ENCODE assay signal across 9 mouse cellular contexts in the genomic region with DNA sequence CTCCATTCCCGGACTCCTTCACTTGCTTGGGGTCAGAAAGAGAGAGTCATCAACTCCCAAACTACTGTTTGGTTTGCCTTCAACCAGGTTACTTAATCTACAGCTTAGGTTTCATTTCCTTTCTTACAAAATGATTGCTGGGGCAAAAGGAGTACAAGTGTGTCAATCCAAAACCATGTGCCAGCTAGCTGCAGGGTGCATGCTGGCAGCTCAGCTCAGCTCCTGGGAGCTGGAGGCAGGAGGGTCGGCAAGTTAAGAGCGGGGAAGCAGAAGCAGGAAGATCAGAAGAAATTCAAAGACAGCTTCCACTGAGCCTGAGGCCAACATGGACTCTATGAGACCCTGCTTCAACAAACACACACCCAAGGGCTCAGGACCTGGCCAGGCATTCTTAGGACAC. TPM values are rescaled to one million over a fixed set of nuclear protein-coding genes. Genes with fewer than 3 reads are reported as not detected.
DNase-seq lines count a peak whose midpoint lies in the region; ATAC-seq and TF ChIP-seq lines count a peak whose summit lies in the region.
"Had no signal": no experiment of that assay in that cellular context is flagged by ENCODE, and none has a peak within 500 bp of the region (broad histone marks: within the 10 kb centered on the region; RNA-seq: fewer than 3 reads in every experiment).

No protein-coding gene starts in this region.

- TF ChIP-seq POLR2A in CH12.LX (IDR thresholded peaks at IDR 0.05; ENCODE audit: low read depth, low read length): no peak

- H3K4me1 ChIP-seq in heart, embryonic 14.5 days (ENCODE audit: control insufficient read depth in 2 of 2, insufficient read depth in 2 of 2, low read length in 2 of 2): peaks cover 14 to 24% of the 10 kb centered on the region in 2 experiments
- H3K4me1 ChIP-seq in CH12.LX (ENCODE audit: control insufficient read depth in 1 of 2, insufficient read depth in 2 of 2): peaks cover 2 to 31% of the 10 kb centered on the region in 2 experiments; a peak in 2 of 4 replicates
- peaks cover 30% of the 10 kb centered on the region for H3K4me1 ChIP-seq in embryonic facial prominence, embryonic 15.5 days
- peaks cover 58% of the 10 kb centered on the region for H3K4me1 ChIP-seq in liver, embryonic 15.5 days (replicated peaks)

- no peak for TF ChIP-seq RAD21 in CH12.LX (IDR thresholded peaks at IDR 0.05; ENCODE audit: low read depth, low read length)

- H3K27me3 ChIP-seq in heart, embryonic 14.5 days (ENCODE audit: control insufficient read depth, insufficient read depth, low read length): no peaks in the 10 kb centered on the region
- H3K27me3 ChIP-seq in CH12.LX (replicated peaks): no peaks in the 10 kb centered on the region
- H3K27me3 ChIP-seq in embryonic facial prominence, embryonic 15.5 days: no peaks in the 10 kb centered on the region
- H3K27me3 ChIP-seq in liver, embryonic 15.5 days: no peaks in the 10 kb centered on the region

- no peaks in the 10 kb centered on the region for H3K9me3 ChIP-seq in heart, embryonic 14.5 days (ENCODE audit: control insufficient read depth, low read length)
- no peaks in the 10 kb centered on the region for H3K9me3 ChIP-seq in CH12.LX (replicated peaks; ENCODE audit: low read length)
- H3K9me3 ChIP-seq in embryonic facial prominence, embryonic 15.5 days (replicated peaks): no peaks in the 10 kb centered on the region
- no peaks in the 10 kb centered on the region for H3K9me3 ChIP-seq in liver, embryonic 15.5 days (replicated peaks)

- intact Hi-C loops in heart, postnatal 10 days (cut with DNase I): no loop called here

- WGBS in heart, embryonic 14.5 days: 69% methylated on average over 3 of the region's 3 CpGs
- 48% methylated on average over 3 of the region's 3 CpGs for WGBS in embryonic facial prominence, embryonic 15.5 days
- 57% methylated on average over 3 of the region's 3 CpGs for WGBS in liver, embryonic 15.5 days (ENCODE audit: insufficient replicate concordance)

- DNase-seq in heart, postnatal 10 days: no peak
- no peak for DNase-seq in CH12.LX (ENCODE audit: extremely low read depth)
- no peak for DNase-seq in right cerebral cortex, postnatal 25 days
- no peak for DNase-seq in left cerebral cortex, adult 11 months (ENCODE audit: low spot score)
- no peak for DNase-seq in ovary, postnatal 36 days (ENCODE audit: low spot score)
- DNase-seq: thymus, postnatal 14 days had no signal

- dilution Hi-C loops in CH12.LX (cut with MboI; ENCODE audit: extremely low pct_ligation_motif_present, extremely low pct_unique_long_range_greater_than_20kb, low sequenced_read_pairs): no loop called here

- TF ChIP-seq CTCF in CH12.LX (conservative IDR thresholded peaks at IDR 0.05 in 1 of 2, IDR thresholded peaks at IDR 0.05 in 1 of 2; ENCODE audit: low read depth in 2 of 2, low read length in 2 of 2): no peak

- H3K9ac ChIP-seq in heart, embryonic 14.5 days (ENCODE audit: low read length): peak overlapping the region; percentile 43; the same call in 1 of the 2 replicates
- no peak overlapping the region; the same call in 1 of the 2 replicates for H3K9ac ChIP-seq in CH12.LX (ENCODE audit: insufficient read depth, low read depth)
- H3K9ac ChIP-seq in embryonic facial prominence, embryonic 15.5 days: no peak overlapping the region
- H3K9ac ChIP-seq in liver, embryonic 15.5 days: peak overlapping the region; percentile 92

- H3K4me2 ChIP-seq in heart, embryonic 14.5 days (ENCODE audit: low read length): peak overlapping the region; percentile 21; the same call in 1 of the 2 replicates
- peak overlapping the region; percentile 68; the same call in 1 of the 2 replicates for H3K4me2 ChIP-seq in CH12.LX (ENCODE audit: insufficient read depth, low read depth, poor library complexity, severe bottlenecking)
- H3K4me2 ChIP-seq in embryonic facial prominence, embryonic 15.5 days (replicated peaks): peak overlapping the region; percentile 71; the same call in 1 of the 2 replicates
- peak overlapping the region; percentile 72 for H3K4me2 ChIP-seq in liver, embryonic 15.5 days

- in situ Hi-C loops in CH12.LX (cut with MboI; ENCODE audit: low pct_ligation_motif_present, low pct_unique_long_range_greater_than_20kb, low sequenced_read_pairs): loop anchor here (10.0 kb wide), 2 partner anchors 364 to 424 kb away; a partner anchor contains a TSS

- TF ChIP-seq EP300 in CH12.LX (IDR thresholded peaks at IDR 0.05; ENCODE audit: low read length): no peak

- H3K4me3 ChIP-seq in heart, embryonic 14.5 days (ENCODE audit: control insufficient read depth in 1 of 2, insufficient read depth in 1 of 2, low read depth in 1 of 2, low read length in 2 of 2): no peak overlapping the region
- peak overlapping the region in 2 of 3 experiments; percentile 13 to 40 for H3K4me3 ChIP-seq in CH12.LX (replicated peaks in 1 of 3; ENCODE audit: low read depth in 2 of 3, low read length in 2 of 3, poor library complexity in 1 of 3)
- no peak overlapping the region for H3K4me3 ChIP-seq in embryonic facial prominence, embryonic 15.5 days (replicated peaks)
- peak overlapping the region; percentile 88 for H3K4me3 ChIP-seq in liver, embryonic 15.5 days (replicated peaks)

- H3K79me2 ChIP-seq in CH12.LX (replicated peaks; ENCODE audit: control insufficient read depth, extremely low read depth, insufficient read depth, poor library complexity, severe bottlenecking): peaks cover 29% of the 10 kb centered on the region

- no peak overlapping the region for H3K27ac ChIP-seq in heart, embryonic 14.5 days (replicated peaks in 1 of 2; ENCODE audit: control insufficient read depth in 1 of 2, insufficient read depth in 1 of 2, low read depth in 2 of 2, low read length in 2 of 2)
- H3K27ac ChIP-seq in CH12.LX (ENCODE audit: insufficient read depth, low read depth): peak overlapping the region; percentile 0; the same call in 1 of the 2 replicates
- H3K27ac ChIP-seq in embryonic facial prominence, embryonic 15.5 days (replicated peaks): no peak overlapping the region; the same call in 1 of the 2 replicates
- peak overlapping the region; percentile 55 for H3K27ac ChIP-seq in liver, embryonic 15.5 days (replicated peaks)

- no peak for ATAC-seq in heart, embryonic 14.5 days (ENCODE audit: insufficient number of reproducible peaks, insufficient read depth, low FRiP score, low read depth)
- ATAC-seq in embryonic facial prominence, embryonic 15.5 days (ENCODE audit: insufficient number of reproducible peaks, low FRiP score, low TSS enrichment, low read depth): no peak
- no peak for ATAC-seq in liver, embryonic 15.5 days (ENCODE audit: insufficient read depth)

- H3K36me3 ChIP-seq in heart, embryonic 14.5 days (ENCODE audit: control insufficient read depth, insufficient read depth, low read length): peaks cover 48% of the 10 kb centered on the region
- H3K36me3 ChIP-seq in CH12.LX (replicated peaks in 1 of 2; ENCODE audit: control insufficient read depth in 1 of 2, insufficient read depth in 1 of 2, low read length in 1 of 2): peaks cover 31 to 51% of the 10 kb centered on the region in 2 experiments
- H3K36me3 ChIP-seq in embryonic facial prominence, embryonic 15.5 days: peaks cover 38% of the 10 kb centered on the region
- peaks cover 60% of the 10 kb centered on the region for H3K36me3 ChIP-seq in liver, embryonic 15.5 days (replicated peaks)

TF ChIP-seq in CH12.LX, 34 proteins besides CTCF, POLR2A, EP300 and RAD21:
- TF ChIP-seq MYC (IDR thresholded peaks at IDR 0.05; ENCODE audit: low read depth, low read length): peak; percentile 67
- no peak for TF ChIP-seq CHD2 (IDR thresholded peaks at IDR 0.05; ENCODE audit: low read length)
- TF ChIP-seq MAX (IDR thresholded peaks at IDR 0.05; ENCODE audit: low read length): peak; percentile 35; the same call in 1 of the 2 replicates
- TF ChIP-seq POLR2AphosphoS2 (IDR thresholded peaks at IDR 0.05; ENCODE audit: low read depth, low read length): no peak
- TF ChIP-seq HCFC1 (IDR thresholded peaks at IDR 0.05; ENCODE audit: low read depth, low read length): no peak
- TF ChIP-seq NRF1 (IDR thresholded peaks at IDR 0.05; ENCODE audit: low read depth, low read length): no peak
- no peak for TF ChIP-seq MAZ (IDR thresholded peaks at IDR 0.05; ENCODE audit: low read depth, low read length)
- no peak; the same call in 1 of the 2 replicates for TF ChIP-seq MXI1 (IDR thresholded peaks at IDR 0.05; ENCODE audit: low read depth, low read length)

RNA-seq across cellular contexts. Expression of a gene that starts 2.5 kb away (rescaled TPM):
- 7.8 TPM in 2 replicates for polyA plus RNA-seq in heart, embryonic 14.5 days (2014; fragmentation: Nextera tagmentation; extraction: Ambion mirVana)
- total RNA-seq in heart, postnatal 10 days (2021): 10 to 100 TPM; 29.0 to 31.3 TPM
- total RNA-seq in CH12.LX (2012; rRNA removed) (8.1 and 9.0 TPM in 2 replicates), CH12.LX (2014; rRNA removed) (4.1 and 5.1 TPM in 2 replicates)
- polyA plus RNA-seq in CH12.LX (2012; ENCODE audit: insufficient read length, low read depth): 7.7 and 9.0 TPM in 2 replicates
- polyA plus RNA-seq in embryonic facial prominence, embryonic 15.5 days (2015; fragmentation: Nextera tagmentation; extraction: Ambion mirVana): 8.8 and 9.5 TPM in 2 replicates
- polyA plus RNA-seq in liver, embryonic 15.5 days (2015; fragmentation: Nextera tagmentation; extraction: Ambion mirVana): 9.8 and 11.2 TPM in 2 replicates

RNA-seq across cellular contexts. Expression of a gene that starts 45.4 kb away (rescaled TPM):
- polyA plus RNA-seq in heart, embryonic 14.5 days (2014; fragmentation: Nextera tagmentation; extraction: Ambion mirVana): 22.2 and 23.0 TPM in 2 replicates
- total RNA-seq in heart, postnatal 10 days (2021): 10 to 100 TPM; 17.5 to 18.3 TPM
- total RNA-seq in CH12.LX (2012; rRNA removed) (157 and 186 TPM in 2 replicates), CH12.LX (2014; rRNA removed) (137 and 139 TPM in 2 replicates)
- 224 and 228 TPM in 2 replicates for polyA plus RNA-seq in CH12.LX (2012; ENCODE audit: insufficient read length, low read depth)
- polyA plus RNA-seq in embryonic facial prominence, embryonic 15.5 days (2015; fragmentation: Nextera tagmentation; extraction: Ambion mirVana): 44.3 and 47.6 TPM in 2 replicates
- polyA plus RNA-seq in liver, embryonic 15.5 days (2015; fragmentation: Nextera tagmentation; extraction: Ambion mirVana): 35.7 and 37.6 TPM in 2 replicates

Comparison
In these comparisons a context has a peak if more than half of its experiments do, and no peak if none do; other contexts are left out.
1. H3K27ac ChIP-seq: peak in CH12.LX (single experiment) and liver, embryonic 15.5 days (single experiment); none in heart, embryonic 14.5 days (0 of 2) and embryonic facial prominence, embryonic 15.5 days (single experiment).
2. H3K4me2 ChIP-seq: peak in every context shown above with its lines; median percentile 72 in liver, embryonic 15.5 days; 71 in embryonic facial prominence, embryonic 15.5 days; 68 in CH12.LX; 21 in heart, embryonic 14.5 days.
3. H3K4me3 ChIP-seq: peak in CH12.LX (2 of 3) and liver, embryonic 15.5 days (single experiment); none in heart, embryonic 14.5 days (0 of 2) and embryonic facial prominence, embryonic 15.5 days (single experiment).
4. H3K9ac ChIP-seq: peak in heart, embryonic 14.5 days (single experiment) and liver, embryonic 15.5 days (single experiment); none in CH12.LX (single experiment) and embryonic facial prominence, embryonic 15.5 days (single experiment).